Mouse (Mus musculus): ENCODE results near the gene S1pr1. TPM values are rescaled to one million over a fixed set of nuclear protein-coding genes. Genes with fewer than 3 reads are reported as not detected.
A peak's percentile ranks its signal among the peaks of the same experiment; 100 is the strongest.

Gene S1pr1
- polyA plus RNA-seq, 1 experiment from 2014 or later, result 25.4 TPM

DNA sequence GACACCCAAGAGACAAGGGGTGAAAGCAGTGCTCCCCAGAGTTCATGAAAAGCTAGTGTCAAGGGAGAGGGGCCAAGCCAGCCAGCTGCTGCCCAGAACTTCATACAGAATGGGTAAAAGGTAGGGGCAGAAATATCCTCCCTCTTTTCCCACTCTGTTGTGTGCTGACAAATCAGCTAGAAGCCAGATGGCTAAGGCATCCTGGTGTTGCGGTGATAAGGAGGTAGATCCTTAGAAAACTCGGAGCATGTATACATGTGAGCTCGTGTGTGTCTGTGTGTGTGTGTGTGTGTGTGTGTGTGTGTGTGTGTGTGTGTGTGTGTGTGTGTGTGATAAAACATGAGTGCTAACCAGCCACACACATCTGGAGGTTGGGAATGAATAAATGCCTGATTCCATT is 20.7 kb upstream of the S1pr1 start:
- Histone ChIP-seq H3K4me3 (no peak overlapping the region), H3K27ac (no peak overlapping the region; the same call in 1 of the 2 replicates), H3K9me3 (no peaks in the 10 kb centered on the region), H3K36me3 (replicated peaks) (no peaks in the 10 kb centered on the region), H3K27me3 (ENCODE audit: poor library complexity, severe bottlenecking) (no peaks in the 10 kb centered on the region), H3K4me1 (peaks cover 14% of the 10 kb centered on the region)
- 88% methylated on average over 3 of the region's 3 CpGs for WGBS
- no peak for DNase-seq (ENCODE audit: extremely low spot score, low spot score)

DNA sequence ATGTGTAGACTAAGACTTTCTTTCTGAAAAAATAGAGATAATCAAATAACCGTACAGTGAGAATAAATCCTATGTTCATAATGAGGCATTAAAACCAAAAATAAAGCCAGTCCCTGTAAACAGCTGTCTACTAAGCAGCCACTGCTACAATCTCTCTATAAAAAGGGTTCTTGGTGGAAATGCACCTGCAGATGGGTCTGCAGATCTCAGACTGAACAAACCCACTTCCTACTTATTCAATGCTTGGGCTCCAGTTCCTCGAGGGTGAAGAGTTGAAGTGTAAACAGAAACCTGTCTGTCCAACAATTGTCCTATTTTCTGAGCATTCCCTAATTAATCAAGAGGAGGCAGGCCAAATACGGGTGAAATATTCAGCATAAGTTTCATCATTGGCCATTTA is 20.0 kb upstream of the S1pr1 start:
- Histone ChIP-seq H3K4me1 (peaks cover 14% of the 10 kb centered on the region), H3K9me3 (no peaks in the 10 kb centered on the region), H3K27ac (no peak overlapping the region), H3K4me3 (no peak overlapping the region), H3K36me3 (replicated peaks) (no peaks in the 10 kb centered on the region), H3K27me3 (ENCODE audit: poor library complexity, severe bottlenecking) (no peaks in the 10 kb centered on the region)
- WGBS, result 87% methylated on average over 3 of the region's 3 CpGs
- no peak for DNase-seq (ENCODE audit: extremely low spot score, low spot score)

DNA sequence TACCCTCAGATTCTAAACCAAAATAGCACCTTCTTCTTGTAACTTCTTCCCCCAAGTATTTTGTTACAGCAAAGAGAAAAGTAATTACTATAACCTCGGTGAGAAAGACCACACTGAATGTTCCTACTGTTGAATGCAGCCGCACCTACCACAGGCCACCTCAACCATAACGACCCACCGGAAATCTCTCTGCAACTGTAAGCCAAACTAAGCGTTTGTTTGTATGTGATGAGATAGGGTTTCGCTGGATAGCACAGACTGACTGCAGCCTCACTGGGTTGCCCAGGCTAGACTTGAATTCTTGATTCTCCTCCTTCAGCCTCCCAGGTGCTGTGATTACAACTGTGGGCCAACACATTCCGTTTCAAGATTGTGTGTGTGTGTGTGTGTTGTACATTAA is 15.5 kb upstream of the S1pr1 start:
- Histone ChIP-seq H3K27me3 (ENCODE audit: poor library complexity, severe bottlenecking) (no peaks in the 10 kb centered on the region), H3K9me3 (no peaks in the 10 kb centered on the region), H3K4me1 (no peaks in the 10 kb centered on the region), H3K4me3 (no peak overlapping the region), H3K36me3 (replicated peaks) (no peaks in the 10 kb centered on the region), H3K27ac (no peak overlapping the region)
- no peak for DNase-seq (ENCODE audit: extremely low spot score, low spot score)
- 92% methylated on average over 7 of the region's 7 CpGs for WGBS

DNA sequence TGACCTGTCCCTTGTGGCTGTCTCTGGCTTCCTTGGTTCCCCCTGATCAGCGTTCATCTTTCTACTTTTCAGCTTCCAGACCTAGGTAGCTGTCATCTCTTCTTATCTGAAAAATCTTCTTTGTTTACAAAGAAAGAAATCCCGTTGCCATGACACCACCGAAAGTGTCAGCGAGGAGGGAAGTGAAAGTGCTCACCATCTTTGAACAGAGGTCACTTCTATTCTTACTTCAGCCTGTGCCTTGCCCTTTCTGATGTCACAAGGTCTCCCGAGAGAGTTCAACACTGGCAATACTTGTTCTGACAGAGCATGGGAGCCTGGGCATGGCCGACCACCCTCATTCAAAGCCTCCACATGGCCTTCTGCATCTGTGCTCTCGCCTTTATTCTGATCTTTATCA is 14.3 kb upstream of the S1pr1 start:
- Histone ChIP-seq H3K27me3 (ENCODE audit: poor library complexity, severe bottlenecking) (no peaks in the 10 kb centered on the region), H3K36me3 (replicated peaks) (no peaks in the 10 kb centered on the region)

DNA sequence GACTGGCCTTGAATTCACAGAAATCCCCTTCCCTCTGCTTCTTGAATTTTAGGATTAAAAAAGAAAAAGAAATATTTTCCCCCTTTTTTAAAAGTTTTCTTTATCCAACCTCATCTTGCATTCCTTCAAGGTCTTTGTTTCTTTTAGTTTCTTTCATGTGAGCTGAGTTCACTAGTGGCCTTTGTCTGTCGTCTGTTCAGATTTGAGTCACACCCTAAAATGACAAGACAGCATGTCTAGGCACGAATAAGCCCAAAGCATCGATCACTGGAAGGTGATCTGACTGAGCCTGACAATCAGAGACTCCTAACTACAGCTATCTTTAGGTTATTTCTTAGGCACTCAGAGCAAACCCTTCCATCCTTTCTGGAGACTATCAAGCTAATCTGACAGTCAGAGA is 13.3 kb upstream of the S1pr1 start:
- Histone ChIP-seq H3K27me3 (ENCODE audit: poor library complexity, severe bottlenecking) (no peaks in the 10 kb centered on the region), H3K36me3 (replicated peaks) (no peaks in the 10 kb centered on the region), H3K9me3 (no peaks in the 10 kb centered on the region), H3K4me1 (no peaks in the 10 kb centered on the region), H3K27ac (no peak overlapping the region), H3K4me3 (no peak overlapping the region)
- 79% methylated on average over 3 of the region's 3 CpGs for WGBS
- no peak for DNase-seq (ENCODE audit: extremely low spot score, low spot score)

More for the DNA sequence above, 14.3 kb upstream of the S1pr1 start:
- WGBS, result 78% methylated on average over 7 of the region's 7 CpGs
- H3K9me3 ChIP-seq, result no peaks in the 10 kb centered on the region
- no peak for DNase-seq (ENCODE audit: extremely low spot score, low spot score)
- H3K27ac ChIP-seq, result no peak overlapping the region
- no peak overlapping the region for H3K4me3 ChIP-seq
- H3K4me1 ChIP-seq, result no peaks in the 10 kb centered on the region

DNA sequence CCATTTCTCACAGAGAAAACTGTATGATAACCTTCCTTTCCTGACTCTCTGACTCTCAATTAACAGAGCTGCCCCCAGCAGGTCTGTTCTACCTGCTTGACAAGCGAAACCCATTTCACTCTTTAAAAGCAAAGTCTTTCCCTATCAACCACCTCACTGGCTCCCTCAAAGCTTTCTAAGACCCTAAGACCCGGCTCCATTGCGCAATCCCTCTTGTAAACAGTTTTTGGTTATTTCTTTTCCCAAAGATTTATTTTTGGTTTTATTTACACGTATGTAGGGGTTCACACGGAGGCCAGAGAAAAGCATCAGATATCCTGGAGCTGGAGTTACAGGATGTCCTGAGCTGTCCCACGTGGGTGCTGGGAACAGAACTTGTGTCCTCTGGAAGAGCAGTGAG is 4.0 kb upstream of the S1pr1 start:
- no peak overlapping the region for H3K4me3 ChIP-seq
- WGBS, result 83% methylated on average over 6 of the region's 6 CpGs
- H3K4me1 ChIP-seq, result peaks cover 17% of the 10 kb centered on the region
- no peaks in the 10 kb centered on the region for H3K9me3 ChIP-seq
- DNase-seq (ENCODE audit: extremely low spot score, low spot score), result no peak
- H3K27ac ChIP-seq, result no peak overlapping the region
- no peaks in the 10 kb centered on the region for H3K36me3 ChIP-seq (replicated peaks)
- H3K27me3 ChIP-seq (ENCODE audit: poor library complexity, severe bottlenecking), result no peaks in the 10 kb centered on the region

DNA sequence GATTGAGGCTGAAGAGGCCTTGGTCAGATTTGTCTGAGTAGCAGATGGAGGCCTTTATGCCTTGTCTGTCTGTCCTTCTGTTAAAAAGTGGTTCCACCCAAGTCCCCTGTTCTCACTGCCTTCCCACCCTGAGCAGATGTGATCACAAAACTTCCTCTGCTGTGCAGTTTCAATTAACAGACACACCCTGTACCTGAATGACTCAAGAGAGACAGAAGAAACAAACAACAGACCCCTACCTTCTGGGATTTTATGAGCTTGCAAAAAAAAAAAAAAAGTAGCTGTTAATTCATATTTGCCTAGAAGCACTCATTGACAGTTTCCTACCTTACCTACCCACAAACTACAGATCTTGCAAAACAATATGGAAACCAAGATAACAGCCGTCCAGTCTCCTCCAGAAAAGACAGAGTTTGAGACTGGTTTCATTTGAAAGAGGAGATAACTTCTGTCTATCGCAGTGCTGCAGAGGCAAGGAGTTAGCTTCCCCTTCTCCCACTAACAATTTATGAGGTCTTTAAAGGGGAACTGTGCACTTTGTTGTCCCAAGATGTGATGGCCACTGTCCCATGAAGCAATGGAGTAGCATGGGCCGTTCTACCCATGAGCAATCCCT is 1.1 kb upstream of the S1pr1 start:
- Histone ChIP-seq H3K4me3 (peak overlapping the region; percentile 73), H3K27ac (peak overlapping the region; percentile 98), H3K36me3 (replicated peaks) (peaks cover 16% of the 10 kb centered on the region), H3K4me1 (peaks cover 46% of the 10 kb centered on the region), H3K27me3 (ENCODE audit: poor library complexity, severe bottlenecking) (no peaks in the 10 kb centered on the region), H3K9me3 (no peaks in the 10 kb centered on the region)
- 89% methylated on average over 3 of the region's 3 CpGs for WGBS
- DNase-seq (ENCODE audit: extremely low spot score, low spot score), result no peak

DNA sequence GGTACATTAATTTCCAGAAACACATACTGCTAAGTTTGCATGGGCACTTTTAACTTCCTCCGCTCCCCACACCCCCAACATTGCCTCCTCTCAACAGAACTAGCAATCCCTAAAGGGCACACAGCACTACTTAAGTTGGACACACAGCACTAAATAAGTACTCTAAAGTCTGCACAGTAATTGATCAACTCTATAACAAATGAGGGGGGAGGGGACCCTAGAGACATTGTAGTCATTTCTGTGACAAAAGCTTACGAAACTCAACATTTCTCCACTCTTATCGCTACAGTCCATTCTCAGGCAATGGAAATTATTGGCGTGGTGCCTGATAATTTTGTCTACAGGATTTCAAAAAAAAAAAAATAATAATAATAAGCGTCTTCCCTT is 830 bp downstream of the S1pr1 start:
- peak overlapping the region; percentile 98 for H3K27ac ChIP-seq

DNA sequence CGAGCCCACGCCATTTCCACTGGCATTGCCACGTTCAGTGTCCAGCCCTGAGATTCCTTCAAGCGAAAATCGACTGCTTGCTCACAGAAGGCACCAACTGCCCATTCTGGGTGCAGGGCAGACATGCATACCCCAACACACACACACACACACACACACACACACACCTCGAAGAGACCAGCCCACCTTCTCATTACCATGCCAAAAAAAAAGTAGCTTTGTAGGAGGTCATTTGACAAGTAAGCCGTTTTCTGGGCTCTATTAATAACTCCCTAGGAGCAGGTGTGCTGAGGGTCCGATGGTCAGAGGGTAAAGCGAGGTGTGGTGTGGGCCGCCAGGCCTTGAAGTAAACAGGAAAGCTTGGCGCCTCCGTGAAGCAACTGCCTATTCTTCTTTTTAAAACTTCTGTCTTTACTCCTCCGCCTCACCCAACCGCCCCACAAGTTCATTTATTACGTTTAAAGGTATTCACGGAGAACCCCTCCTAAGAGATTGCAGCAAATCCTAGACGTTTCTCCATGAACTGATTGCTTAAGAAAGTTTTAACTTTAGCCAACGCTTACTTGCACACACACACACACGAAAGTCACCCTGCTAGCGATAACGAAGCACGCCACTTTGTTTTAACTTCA is 1.3 kb downstream of the S1pr1 start:
- Histone ChIP-seq H3K27me3 (ENCODE audit: poor library complexity, severe bottlenecking) (no peaks in the 10 kb centered on the region), H3K27ac (peak overlapping the region; percentile 98), H3K4me3 (peak overlapping the region; percentile 73), H3K9me3 (no peaks in the 10 kb centered on the region), H3K36me3 (replicated peaks) (peaks cover 39% of the 10 kb centered on the region), H3K4me1 (peaks cover 47% of the 10 kb centered on the region)
- WGBS, result 9% methylated on average over 22 of the region's 22 CpGs
- DNase-seq (ENCODE audit: extremely low spot score, low spot score), result peak; percentile 31

More for the DNA sequence above, 830 bp downstream of the S1pr1 start:
- Histone ChIP-seq H3K36me3 (replicated peaks) (peaks cover 34% of the 10 kb centered on the region), H3K4me3 (peak overlapping the region; percentile 73), H3K4me1 (peaks cover 47% of the 10 kb centered on the region), H3K27me3 (ENCODE audit: poor library complexity, severe bottlenecking) (no peaks in the 10 kb centered on the region), H3K9me3 (no peaks in the 10 kb centered on the region)
- DNase-seq (ENCODE audit: extremely low spot score, low spot score), result no peak
- WGBS, result 10% methylated on average over 5 of the region's 5 CpGs

DNA sequence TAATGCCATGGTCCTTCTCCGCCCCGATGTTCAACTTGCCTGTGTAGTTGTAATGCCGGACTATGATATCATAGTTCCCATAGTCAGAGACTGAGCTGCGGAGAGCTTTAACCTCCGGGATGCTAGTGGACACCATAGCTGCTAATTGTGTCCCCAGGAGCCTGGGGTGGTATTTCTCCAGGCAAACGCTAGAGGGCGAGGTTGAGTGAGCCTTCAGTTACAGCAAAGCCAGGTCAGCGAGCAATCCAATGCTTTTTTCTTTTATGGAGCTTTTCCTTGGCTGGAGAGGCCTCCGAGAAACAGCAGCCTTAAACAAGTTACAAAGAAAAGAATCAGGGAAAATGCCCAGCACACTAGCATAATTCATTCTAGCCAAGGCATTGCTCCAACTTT is 2.1 kb downstream of the S1pr1 start:
- no peaks in the 10 kb centered on the region for H3K9me3 ChIP-seq
- H3K4me3 ChIP-seq, result peak overlapping the region; percentile 73
- H3K36me3 ChIP-seq (replicated peaks), result peaks cover 44% of the 10 kb centered on the region
- H3K27me3 ChIP-seq (ENCODE audit: poor library complexity, severe bottlenecking), result no peaks in the 10 kb centered on the region
- 19% methylated on average over 9 of the region's 9 CpGs for WGBS
- peak; percentile 78 for DNase-seq (ENCODE audit: extremely low spot score, low spot score)
- peaks cover 47% of the 10 kb centered on the region for H3K4me1 ChIP-seq
- peak overlapping the region; percentile 98 for H3K27ac ChIP-seq

DNA sequence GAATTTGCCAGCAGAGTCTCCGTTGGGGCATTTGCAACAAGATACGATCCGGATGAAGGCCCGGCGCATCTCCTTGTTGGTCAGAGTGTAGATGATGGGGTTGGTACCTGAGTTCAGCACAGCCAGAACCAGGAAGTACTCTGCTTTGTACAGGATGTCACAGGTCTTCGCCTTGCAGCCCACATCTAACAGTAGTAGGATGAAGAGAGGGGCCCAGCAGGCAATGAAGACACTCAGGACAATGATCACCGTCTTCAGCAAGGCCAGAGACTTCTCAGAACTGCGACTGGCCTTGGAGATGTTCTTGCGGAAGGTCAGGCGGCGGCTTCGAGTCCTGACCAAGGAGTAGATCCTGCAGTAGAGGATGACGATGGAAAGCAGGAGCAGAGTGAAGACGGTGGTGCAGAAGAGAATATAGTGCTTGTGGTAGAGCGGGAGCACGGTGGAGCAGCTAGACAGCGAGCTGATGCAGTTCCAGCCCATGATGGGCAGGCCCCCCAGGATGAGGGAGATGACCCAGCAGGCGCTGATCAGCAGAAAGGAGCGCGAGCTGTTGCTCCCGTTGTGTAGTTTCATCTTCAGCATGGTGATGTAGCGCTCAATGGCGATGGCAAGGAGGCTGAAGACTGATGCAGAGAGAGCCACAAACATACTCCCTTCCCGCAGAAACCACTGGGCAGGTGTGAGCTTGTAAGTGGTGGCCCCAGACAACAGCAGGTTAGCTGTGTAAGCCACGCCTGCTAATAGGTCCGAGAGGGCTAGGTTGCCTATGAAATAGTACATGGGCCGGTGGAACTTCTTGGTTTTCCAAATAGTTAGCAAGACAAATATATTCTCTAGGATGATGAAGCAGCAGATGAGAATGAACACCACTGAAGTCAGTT is 2.7 kb downstream of the S1pr1 start:
- 92% methylated on average over 27 of the region's 27 CpGs for WGBS
- H3K4me1 ChIP-seq, result peaks cover 47% of the 10 kb centered on the region
- H3K36me3 ChIP-seq (replicated peaks), result peaks cover 50% of the 10 kb centered on the region
- no peaks in the 10 kb centered on the region for H3K27me3 ChIP-seq (ENCODE audit: poor library complexity, severe bottlenecking)
- H3K27ac ChIP-seq, result peak overlapping the region; percentile 9; the same call in 1 of the 2 replicates
- DNase-seq (ENCODE audit: extremely low spot score, low spot score), result no peak
- H3K4me3 ChIP-seq, result peak overlapping the region; percentile 73
- no peaks in the 10 kb centered on the region for H3K9me3 ChIP-seq

DNA sequence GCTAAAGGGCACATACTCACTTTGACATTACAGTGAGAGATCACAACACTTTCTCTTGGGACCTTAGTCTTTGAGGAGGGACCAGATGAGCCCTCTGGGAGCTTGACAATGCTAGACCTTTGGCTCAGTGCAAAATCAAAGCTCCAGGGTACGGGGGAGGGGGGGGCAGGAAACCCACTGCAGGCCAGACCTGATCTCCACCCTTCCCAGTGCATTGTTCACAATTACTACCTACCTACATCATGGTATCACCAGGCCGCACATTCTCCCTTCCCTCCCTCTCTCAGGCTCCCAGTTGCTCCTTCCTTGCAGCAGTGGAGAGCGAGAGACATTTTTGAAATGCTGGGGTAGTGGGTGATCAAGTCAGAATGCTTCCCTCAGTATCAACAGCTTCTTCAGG is 3.5 kb downstream of the S1pr1 start:
- WGBS, result 90% methylated on average over 3 of the region's 3 CpGs
- H3K4me1 ChIP-seq, result peaks cover 45% of the 10 kb centered on the region
- peak overlapping the region; percentile 4 for H3K4me3 ChIP-seq
- no peak for DNase-seq (ENCODE audit: extremely low spot score, low spot score)
- H3K27ac ChIP-seq, result 0 out of 2 replicates have a peak overlapping the region, but pooled peaks have one; percentile 9
- H3K9me3 ChIP-seq, result no peaks in the 10 kb centered on the region
- H3K27me3 ChIP-seq (ENCODE audit: poor library complexity, severe bottlenecking), result no peaks in the 10 kb centered on the region
- peaks cover 55% of the 10 kb centered on the region for H3K36me3 ChIP-seq (replicated peaks)

DNA sequence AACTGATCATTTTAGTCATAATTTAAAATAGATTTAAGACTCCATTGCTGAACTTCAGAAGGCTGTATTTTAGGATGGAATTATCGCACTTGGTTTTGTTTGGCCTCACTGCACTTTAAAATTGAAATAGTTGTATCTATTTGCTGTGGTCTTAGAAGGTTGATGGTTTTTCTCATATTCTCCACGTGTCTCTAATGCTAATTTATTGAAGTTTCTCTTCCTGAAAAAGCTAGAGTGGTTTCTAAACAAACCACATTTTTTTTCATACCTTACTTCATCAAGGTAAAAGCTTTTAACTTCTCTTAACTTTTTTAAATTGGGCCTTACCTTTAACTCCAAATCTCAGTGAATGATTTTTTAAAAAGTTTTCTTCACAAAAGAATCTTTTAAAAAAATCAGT is 4.8 kb downstream of the S1pr1 start:
- Histone ChIP-seq H3K4me3 (no peak overlapping the region), H3K36me3 (replicated peaks) (peaks cover 67% of the 10 kb centered on the region), H3K9me3 (no peaks in the 10 kb centered on the region), H3K27ac (no peak overlapping the region), H3K27me3 (ENCODE audit: poor library complexity, severe bottlenecking) (no peaks in the 10 kb centered on the region), H3K4me1 (peaks cover 32% of the 10 kb centered on the region)
- DNase-seq (ENCODE audit: extremely low spot score, low spot score), result no peak
- 79% methylated on average over 2 of the region's 2 CpGs for WGBS
